Mouse (Mus musculus): ENCODE measurements around the gene Ajuba. TPM values are rescaled to one million over a fixed set of nuclear protein-coding genes. Genes with fewer than 3 reads are reported as not detected.

The Ajuba gene
- total and polyA plus RNA-seq, 3 experiments: not detected

- no peak for TF ChIP-seq GATA2 (IDR thresholded peaks at IDR 0.05; ENCODE audit: borderline replicate concordance, low read depth, low read length)
- TF ChIP-seq CTCF (IDR thresholded peaks at IDR 0.05; ENCODE audit: low read depth, low read length): no peak
- no peak for TF ChIP-seq TAL1 (conservative IDR thresholded peaks at IDR 0.05; ENCODE audit: low read depth, low read length)
- no peak for TF ChIP-seq POLR2AphosphoS5 (IDR thresholded peaks at IDR 0.05; ENCODE audit: insufficient replicate concordance, low read depth, low read length)
- no peak for TF ChIP-seq GATA1 (IDR thresholded peaks at IDR 0.05; ENCODE audit: borderline replicate concordance, low read length)
- DNase-seq (ENCODE audit: low spot score) (no peak), ATAC-seq (ENCODE audit: extremely low read depth, insufficient number of reproducible peaks, low FRiP score, poor library complexity, severe bottlenecking) (no peak)
- H3K9me3 ChIP-seq (replicated peaks): no peaks in the 10 kb centered on the region
- H3K4me1 ChIP-seq (ENCODE audit: insufficient read depth, low read depth, low read length): peaks cover 5% of the 10 kb centered on the region; the same call in 1 of the 2 replicates
- H3K4me3 ChIP-seq (ENCODE audit: low read depth, low read length): no peak overlapping the region
- H3K27me3 ChIP-seq (ENCODE audit: insufficient read depth, low read length): peaks cover 33% of the 10 kb centered on the region
- no peaks in the 10 kb centered on the region for H3K36me3 ChIP-seq (replicated peaks)
Observed at GRCm38 (mm10) chr14:54560527-54561242, 16.7 kb downstream of the Ajuba start.

- peaks cover 30% of the 10 kb centered on the region for H3K27me3 ChIP-seq (ENCODE audit: insufficient read depth, low read length)
- no peak for ATAC-seq (ENCODE audit: extremely low read depth, insufficient number of reproducible peaks, low FRiP score, poor library complexity, severe bottlenecking)
- H3K4me1 ChIP-seq (ENCODE audit: insufficient read depth, low read depth, low read length): peaks cover 18% of the 10 kb centered on the region
- H3K4me3 ChIP-seq (ENCODE audit: low read depth, low read length): no peak overlapping the region
- TF ChIP-seq GATA1 (IDR thresholded peaks at IDR 0.05; ENCODE audit: borderline replicate concordance, low read length): no peak
- no peak for TF ChIP-seq CTCF (IDR thresholded peaks at IDR 0.05; ENCODE audit: low read depth, low read length)
- no peak for TF ChIP-seq TAL1 (conservative IDR thresholded peaks at IDR 0.05; ENCODE audit: low read depth, low read length)
- no peak for TF ChIP-seq POLR2AphosphoS5 (IDR thresholded peaks at IDR 0.05; ENCODE audit: insufficient replicate concordance, low read depth, low read length)
- no peak for TF ChIP-seq GATA2 (IDR thresholded peaks at IDR 0.05; ENCODE audit: borderline replicate concordance, low read depth, low read length)
- peaks cover 3% of the 10 kb centered on the region for H3K36me3 ChIP-seq (replicated peaks)
- H3K9me3 ChIP-seq (replicated peaks): no peaks in the 10 kb centered on the region
- no peak for DNase-seq (ENCODE audit: low spot score)
Observed at GRCm38 (mm10) chr14:54557330-54557729, 20.0 kb downstream of the Ajuba start.

- Histone ChIP-seq H3K4me3 (ENCODE audit: low read depth, low read length) (peak within 1 kb of the TSS; percentile 80), H3K9me3 (replicated peaks) (no peaks in the 10 kb centered on the region; the same call in 1 of the 2 replicates), H3K4me1 (ENCODE audit: insufficient read depth, low read depth, low read length) (peaks cover 18% of the 10 kb centered on the region), H3K27me3 (ENCODE audit: insufficient read depth, low read length) (peaks cover 11% of the 10 kb centered on the region), H3K36me3 (replicated peaks) (peaks cover 34% of the 10 kb centered on the region)
- DNase-seq (ENCODE audit: low spot score) (peak; percentile 93), ATAC-seq (ENCODE audit: extremely low read depth, insufficient number of reproducible peaks, low FRiP score, poor library complexity, severe bottlenecking) (peak; percentile 91)
- TF ChIP-seq GATA1 (IDR thresholded peaks at IDR 0.05; ENCODE audit: borderline replicate concordance, low read length) (no peak), POLR2AphosphoS5 (IDR thresholded peaks at IDR 0.05; ENCODE audit: insufficient replicate concordance, low read depth, low read length) (peak; percentile 60; the same call in 1 of the 2 replicates)
Observed at GRCm38 (mm10) chr14:54553975-54554769, 23.2 kb downstream of the Ajuba start, which contains the start of gene Haus4. Haus4 (minus strand) TSS chr14:54554616.

- H3K27me3 ChIP-seq (ENCODE audit: insufficient read depth, low read length): peaks cover 7% of the 10 kb centered on the region; the same call in 1 of the 2 replicates
- DNase-seq (ENCODE audit: low spot score): peak; percentile 41
- H3K9me3 ChIP-seq (replicated peaks): no peaks in the 10 kb centered on the region; the same call in 1 of the 2 replicates
- peak; percentile 43 for ATAC-seq (ENCODE audit: extremely low read depth, insufficient number of reproducible peaks, low FRiP score, poor library complexity, severe bottlenecking)
- H3K4me3 ChIP-seq (ENCODE audit: low read depth, low read length): peak overlapping the region; percentile 80
- TF ChIP-seq POLR2AphosphoS5 (IDR thresholded peaks at IDR 0.05; ENCODE audit: insufficient replicate concordance, low read depth, low read length) (no peak), GATA2 (IDR thresholded peaks at IDR 0.05; ENCODE audit: borderline replicate concordance, low read depth, low read length) (no peak), TAL1 (conservative IDR thresholded peaks at IDR 0.05; ENCODE audit: low read depth, low read length) (peak; percentile 37), GATA1 (IDR thresholded peaks at IDR 0.05; ENCODE audit: borderline replicate concordance, low read length) (no peak), CTCF (IDR thresholded peaks at IDR 0.05; ENCODE audit: low read depth, low read length) (no peak)
- H3K36me3 ChIP-seq (replicated peaks): peaks cover 41% of the 10 kb centered on the region
- H3K4me1 ChIP-seq (ENCODE audit: insufficient read depth, low read depth, low read length): peaks cover 18% of the 10 kb centered on the region
Observed at GRCm38 (mm10) chr14:54553454-54553974, 23.8 kb downstream of the Ajuba start.

- no peak for ATAC-seq (ENCODE audit: extremely low read depth, insufficient number of reproducible peaks, low FRiP score, poor library complexity, severe bottlenecking)
- Histone ChIP-seq H3K36me3 (replicated peaks) (peaks cover 77% of the 10 kb centered on the region), H3K4me3 (ENCODE audit: low read depth, low read length) (no peak overlapping the region), H3K27me3 (ENCODE audit: insufficient read depth, low read length) (no peaks in the 10 kb centered on the region), H3K9me3 (replicated peaks) (peaks cover 10% of the 10 kb centered on the region), H3K4me1 (ENCODE audit: insufficient read depth, low read depth, low read length) (no peaks in the 10 kb centered on the region)
- TF ChIP-seq GATA2 (IDR thresholded peaks at IDR 0.05; ENCODE audit: borderline replicate concordance, low read depth, low read length) (no peak), CTCF (IDR thresholded peaks at IDR 0.05; ENCODE audit: low read depth, low read length) (no peak), GATA1 (IDR thresholded peaks at IDR 0.05; ENCODE audit: borderline replicate concordance, low read length) (no peak), TAL1 (conservative IDR thresholded peaks at IDR 0.05; ENCODE audit: low read depth, low read length) (no peak), POLR2AphosphoS5 (IDR thresholded peaks at IDR 0.05; ENCODE audit: insufficient replicate concordance, low read depth, low read length) (no peak)
- DNase-seq (ENCODE audit: low spot score): no peak
Observed at GRCm38 (mm10) chr14:54544703-54545102, 32.7 kb downstream of the Ajuba start.

GRCm38 (mm10) chr14:54540771-54541170 is 36.6 kb downstream of the Ajuba start:
- Histone ChIP-seq H3K27me3 (ENCODE audit: insufficient read depth, low read length) (no peaks in the 10 kb centered on the region), H3K36me3 (replicated peaks) (peaks cover 41% of the 10 kb centered on the region), H3K9me3 (replicated peaks) (no peaks in the 10 kb centered on the region), H3K4me3 (ENCODE audit: low read depth, low read length) (no peak overlapping the region), H3K4me1 (ENCODE audit: insufficient read depth, low read depth, low read length) (no peaks in the 10 kb centered on the region)
- DNase-seq (ENCODE audit: low spot score) (no peak), ATAC-seq (ENCODE audit: extremely low read depth, insufficient number of reproducible peaks, low FRiP score, poor library complexity, severe bottlenecking) (no peak)
- no peak for TF ChIP-seq CTCF (IDR thresholded peaks at IDR 0.05; ENCODE audit: low read depth, low read length)
- no peak for TF ChIP-seq GATA2 (IDR thresholded peaks at IDR 0.05; ENCODE audit: borderline replicate concordance, low read depth, low read length)
- no peak for TF ChIP-seq POLR2AphosphoS5 (IDR thresholded peaks at IDR 0.05; ENCODE audit: insufficient replicate concordance, low read depth, low read length)
- TF ChIP-seq TAL1 (conservative IDR thresholded peaks at IDR 0.05; ENCODE audit: low read depth, low read length): no peak
- no peak for TF ChIP-seq GATA1 (IDR thresholded peaks at IDR 0.05; ENCODE audit: borderline replicate concordance, low read length)
